Mouse (Mus musculus): Measurements from ENCODE around the gene Odc1. TPM values are rescaled to one million over a fixed set of nuclear protein-coding genes. Genes with fewer than 3 reads are reported as not detected.

Odc1 gene
- polyA plus RNA-seq (2015; fragmentation: Nextera tagmentation; extraction: Ambion mirVana), result 138 and 142 TPM in 2 replicates

DNA sequence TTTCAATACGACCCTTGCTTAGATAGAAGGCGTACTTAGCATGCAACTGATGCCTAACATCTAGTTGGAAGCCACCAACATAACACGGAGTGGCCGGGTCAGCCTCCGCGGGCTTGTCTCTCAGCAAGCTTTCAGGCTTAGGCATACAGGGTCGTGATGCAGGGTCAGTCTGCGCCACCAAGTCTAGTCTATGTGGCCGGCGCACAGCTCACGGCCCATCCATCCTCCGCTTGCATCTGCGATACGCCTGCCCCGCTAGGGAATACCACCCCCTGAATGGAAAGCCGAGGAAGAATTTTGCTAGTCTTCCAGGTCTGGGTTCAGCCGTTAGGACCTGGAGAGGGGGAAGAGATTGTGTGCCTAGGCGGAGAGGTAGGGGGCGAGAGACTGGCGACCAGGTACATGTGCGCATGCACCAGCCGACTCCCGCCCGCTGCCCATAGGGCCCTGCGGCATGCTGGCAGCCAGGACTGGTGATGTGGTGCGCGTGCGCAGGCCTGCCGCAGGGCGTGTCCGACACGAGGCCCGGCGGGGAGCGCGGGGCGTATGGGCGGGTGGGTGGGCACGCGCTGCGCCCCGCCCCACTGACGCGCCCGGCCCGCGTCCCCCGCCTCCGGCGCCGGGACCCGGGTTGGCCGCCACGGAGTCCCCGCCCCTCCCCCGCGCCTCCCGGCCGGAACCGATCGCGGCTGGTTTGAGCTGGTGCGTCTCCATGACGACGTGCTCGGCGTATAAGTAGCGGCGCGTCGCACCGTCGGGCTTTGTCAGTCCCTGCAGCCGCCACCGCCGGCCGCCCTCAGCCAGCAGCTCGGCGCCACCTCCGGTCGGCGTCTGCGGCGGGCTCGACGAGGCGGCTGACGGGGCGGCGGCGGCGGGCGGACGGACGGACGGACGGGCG lies at the start of gene Odc1:
TSS of gene Odc1 (plus strand) at position 586 of the 898 bp plus-strand sequence.
- Histone ChIP-seq H3K9me3 (ENCODE audit: control insufficient read depth, low read length) (no peaks in the 10 kb centered on the region), H3K36me3 (ENCODE audit: control insufficient read depth, insufficient read depth, low read length) (peaks cover 16% of the 10 kb centered on the region), H3K4me1 (replicated peaks; ENCODE audit: control insufficient read depth, insufficient read depth, low read length) (peaks cover 9% of the 10 kb centered on the region), H3K4me3 (ENCODE audit: low read length) (peak within 1 kb of the TSS; percentile 91), H3K9ac (ENCODE audit: low read length) (peak within 1 kb of the TSS; percentile 91), H3K27ac (ENCODE audit: low read length) (peak within 1 kb of the TSS; percentile 88), H3K27me3 (ENCODE audit: control insufficient read depth, insufficient read depth, low read depth, low read length) (no peaks in the 10 kb centered on the region), H3K4me2 (ENCODE audit: low read depth, low read length) (peak within 1 kb of the TSS; percentile 74)
- under 1% methylated on average over 78 of the region's 98 CpGs for WGBS
- ATAC-seq (ENCODE audit: low read depth), result peak; percentile 97

DNA sequence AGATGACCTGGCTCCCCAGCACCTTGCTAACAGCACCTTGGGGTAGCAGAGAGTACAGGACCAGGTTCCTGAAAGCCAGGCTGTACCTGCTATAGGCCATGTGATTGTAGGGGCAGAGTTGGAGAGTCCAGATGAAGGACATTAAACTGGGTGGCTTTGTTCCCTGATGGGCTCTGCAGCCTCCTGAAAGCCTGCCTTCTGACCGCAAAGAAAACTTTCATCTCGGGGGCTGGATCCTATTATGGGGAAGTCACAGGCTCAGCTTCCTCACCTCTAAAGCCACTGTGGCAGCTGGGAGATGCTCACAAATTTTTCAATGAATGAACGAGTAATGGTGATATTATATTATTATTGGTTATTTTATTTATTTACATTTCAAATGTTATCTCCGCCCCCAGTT lies 49.8 kb upstream of the Odc1 start:
- no peaks in the 10 kb centered on the region for H3K9me3 ChIP-seq (ENCODE audit: control insufficient read depth, low read length)
- H3K27ac ChIP-seq (ENCODE audit: low read length), result no peak overlapping the region
- H3K9ac ChIP-seq (ENCODE audit: low read length), result no peak overlapping the region
- no peak overlapping the region for H3K4me2 ChIP-seq (ENCODE audit: low read depth, low read length)
- ATAC-seq (ENCODE audit: low read depth), result no peak
- H3K36me3 ChIP-seq (ENCODE audit: control insufficient read depth, insufficient read depth, low read length), result no peaks in the 10 kb centered on the region
- no peaks in the 10 kb centered on the region for H3K27me3 ChIP-seq (ENCODE audit: control insufficient read depth, insufficient read depth, low read depth, low read length)
- H3K4me1 ChIP-seq (replicated peaks; ENCODE audit: control insufficient read depth, insufficient read depth, low read length), result peaks cover 7% of the 10 kb centered on the region
- no peak overlapping the region for H3K4me3 ChIP-seq (ENCODE audit: low read length)
- 52% methylated on average over 4 of the region's 4 CpGs for WGBS

- H3K27ac ChIP-seq (ENCODE audit: low read length), result peak overlapping the region; percentile 62; the same call in 1 of the 2 replicates
- H3K9ac ChIP-seq (ENCODE audit: low read length), result no peak overlapping the region
- 4% methylated on average over 8 of the region's 8 CpGs for WGBS
- peaks cover 7% of the 10 kb centered on the region for H3K4me1 ChIP-seq (replicated peaks; ENCODE audit: control insufficient read depth, insufficient read depth, low read length)
- H3K9me3 ChIP-seq (ENCODE audit: control insufficient read depth, low read length), result no peaks in the 10 kb centered on the region
- H3K27me3 ChIP-seq (ENCODE audit: control insufficient read depth, insufficient read depth, low read depth, low read length), result no peaks in the 10 kb centered on the region
- H3K4me3 ChIP-seq (ENCODE audit: low read length), result no peak overlapping the region
- peak; percentile 90 for ATAC-seq (ENCODE audit: low read depth)
- H3K36me3 ChIP-seq (ENCODE audit: control insufficient read depth, insufficient read depth, low read length), result no peaks in the 10 kb centered on the region
- no peak overlapping the region for H3K4me2 ChIP-seq (ENCODE audit: low read depth, low read length)
Observed at GRCm38 (mm10) chr12:17495858-17496451, 48.6 kb upstream of the Odc1 start.

DNA sequence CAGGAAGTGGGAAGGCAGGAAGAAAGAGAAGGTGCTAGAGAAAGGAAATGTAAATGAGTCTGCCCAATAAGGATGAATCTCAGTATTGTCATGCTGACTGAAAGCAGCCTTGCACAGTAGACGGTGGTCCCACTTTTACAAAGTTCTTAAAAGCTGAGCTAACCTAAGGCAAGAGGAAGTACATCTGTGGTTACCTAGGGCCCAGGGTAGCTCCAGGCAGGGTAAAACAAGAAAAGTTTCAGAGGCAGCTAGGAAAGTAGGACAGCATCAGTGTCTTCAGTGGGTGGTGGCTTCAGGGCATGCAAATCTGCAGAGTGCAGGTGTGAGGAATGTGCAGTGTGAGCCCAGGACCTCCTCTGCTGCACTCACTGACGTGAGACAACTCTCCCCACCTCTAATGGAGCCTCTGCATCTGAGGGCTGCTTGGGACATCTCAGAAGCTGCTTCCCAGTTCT lies 38.9 kb upstream of the Odc1 start:
- H3K9me3 ChIP-seq (ENCODE audit: control insufficient read depth, low read length), result no peaks in the 10 kb centered on the region
- peaks cover 10% of the 10 kb centered on the region for H3K4me1 ChIP-seq (replicated peaks; ENCODE audit: control insufficient read depth, insufficient read depth, low read length)
- H3K4me2 ChIP-seq (ENCODE audit: low read depth, low read length), result no peak overlapping the region
- no peak overlapping the region for H3K4me3 ChIP-seq (ENCODE audit: low read length)
- H3K27ac ChIP-seq (ENCODE audit: low read length), result no peak overlapping the region
- H3K36me3 ChIP-seq (ENCODE audit: control insufficient read depth, insufficient read depth, low read length), result no peaks in the 10 kb centered on the region
- ATAC-seq (ENCODE audit: low read depth), result no peak
- no peaks in the 10 kb centered on the region for H3K27me3 ChIP-seq (ENCODE audit: control insufficient read depth, insufficient read depth, low read depth, low read length)
- H3K9ac ChIP-seq (ENCODE audit: low read length), result no peak overlapping the region
- 29% methylated on average over 2 of the region's 2 CpGs for WGBS

DNA sequence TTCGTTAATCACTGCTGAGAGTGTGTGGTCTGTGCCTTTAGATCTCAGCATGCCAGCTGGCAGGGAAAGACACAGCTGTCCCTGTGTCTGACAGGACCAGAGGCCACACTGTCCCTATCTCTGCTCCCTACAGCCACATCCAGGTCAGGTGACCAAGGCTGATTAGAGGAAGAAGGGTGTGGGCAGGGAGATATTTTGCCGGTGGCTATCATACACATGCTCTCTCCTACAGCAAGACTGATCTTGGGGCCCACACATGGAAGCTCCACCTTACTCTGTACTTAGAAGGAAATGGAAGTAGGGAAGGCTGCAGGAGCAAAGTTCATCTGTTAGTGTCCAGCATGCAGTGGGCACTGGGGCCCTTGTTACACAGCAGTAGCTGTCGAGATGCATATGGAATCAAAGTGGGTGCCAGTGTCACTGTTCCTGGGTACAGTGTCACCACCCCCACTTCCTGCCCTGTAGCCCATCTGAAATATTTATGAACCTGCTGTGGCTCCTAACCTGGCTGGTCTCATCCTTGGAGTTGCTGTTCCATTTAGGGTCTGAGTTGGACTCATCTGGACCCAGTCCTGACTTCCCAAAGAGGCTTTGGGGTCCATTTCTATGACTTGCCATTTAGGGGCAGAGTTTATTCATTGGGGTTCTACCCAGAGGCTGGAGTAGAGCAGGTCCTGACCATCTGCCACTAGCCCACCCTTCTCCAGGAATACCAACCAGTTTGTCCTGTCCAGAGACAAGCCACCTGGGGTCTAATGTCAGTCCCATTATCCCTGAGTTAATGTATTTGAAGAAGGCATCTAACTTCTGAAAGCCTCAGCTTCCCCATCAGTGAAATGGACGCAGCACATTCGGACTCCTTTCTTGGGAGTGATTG lies 38.2 kb upstream of the Odc1 start:
- no peak overlapping the region for H3K4me3 ChIP-seq (ENCODE audit: low read length)
- H3K9ac ChIP-seq (ENCODE audit: low read length), result no peak overlapping the region
- ATAC-seq (ENCODE audit: low read depth), result peak; percentile 34
- peaks cover 10% of the 10 kb centered on the region for H3K4me1 ChIP-seq (replicated peaks; ENCODE audit: control insufficient read depth, insufficient read depth, low read length)
- no peak overlapping the region for H3K27ac ChIP-seq (ENCODE audit: low read length)
- no peaks in the 10 kb centered on the region for H3K36me3 ChIP-seq (ENCODE audit: control insufficient read depth, insufficient read depth, low read length)
- H3K9me3 ChIP-seq (ENCODE audit: control insufficient read depth, low read length), result no peaks in the 10 kb centered on the region
- 38% methylated on average over 5 of the region's 5 CpGs for WGBS
- H3K4me2 ChIP-seq (ENCODE audit: low read depth, low read length), result no peak overlapping the region
- H3K27me3 ChIP-seq (ENCODE audit: control insufficient read depth, insufficient read depth, low read depth, low read length), result no peaks in the 10 kb centered on the region

- no peaks in the 10 kb centered on the region for H3K9me3 ChIP-seq (ENCODE audit: control insufficient read depth, low read length)
- H3K27ac ChIP-seq (ENCODE audit: low read length), result no peak overlapping the region
- no peak overlapping the region for H3K4me3 ChIP-seq (ENCODE audit: low read length)
- peak overlapping the region; percentile 12; the same call in 1 of the 2 replicates for H3K4me2 ChIP-seq (ENCODE audit: low read depth, low read length)
- no peak overlapping the region for H3K9ac ChIP-seq (ENCODE audit: low read length)
- WGBS, result 12% methylated on average over 13 of the region's 13 CpGs
- peaks cover 10% of the 10 kb centered on the region for H3K4me1 ChIP-seq (replicated peaks; ENCODE audit: control insufficient read depth, insufficient read depth, low read length)
- H3K36me3 ChIP-seq (ENCODE audit: control insufficient read depth, insufficient read depth, low read length), result no peaks in the 10 kb centered on the region
- peak; percentile 88 for ATAC-seq (ENCODE audit: low read depth)
- H3K27me3 ChIP-seq (ENCODE audit: control insufficient read depth, insufficient read depth, low read depth, low read length), result no peaks in the 10 kb centered on the region
Observed at GRCm38 (mm10) chr12:17506994-17507542, 37.5 kb upstream of the Odc1 start.

GRCm38 (mm10) chr12:17509310-17509709 lies 35.3 kb upstream of the Odc1 start:
- Histone ChIP-seq H3K4me3 (ENCODE audit: low read length) (no peak overlapping the region), H3K9me3 (ENCODE audit: control insufficient read depth, low read length) (no peaks in the 10 kb centered on the region), H3K36me3 (ENCODE audit: control insufficient read depth, insufficient read depth, low read length) (no peaks in the 10 kb centered on the region), H3K4me2 (ENCODE audit: low read depth, low read length) (no peak overlapping the region), H3K27ac (ENCODE audit: low read length) (no peak overlapping the region), H3K4me1 (replicated peaks; ENCODE audit: control insufficient read depth, insufficient read depth, low read length) (peaks cover 10% of the 10 kb centered on the region), H3K9ac (ENCODE audit: low read length) (no peak overlapping the region), H3K27me3 (ENCODE audit: control insufficient read depth, insufficient read depth, low read depth, low read length) (no peaks in the 10 kb centered on the region)
- no peak for ATAC-seq (ENCODE audit: low read depth)
- WGBS, result 80% methylated on average over 1 of the region's 1 CpGs

DNA sequence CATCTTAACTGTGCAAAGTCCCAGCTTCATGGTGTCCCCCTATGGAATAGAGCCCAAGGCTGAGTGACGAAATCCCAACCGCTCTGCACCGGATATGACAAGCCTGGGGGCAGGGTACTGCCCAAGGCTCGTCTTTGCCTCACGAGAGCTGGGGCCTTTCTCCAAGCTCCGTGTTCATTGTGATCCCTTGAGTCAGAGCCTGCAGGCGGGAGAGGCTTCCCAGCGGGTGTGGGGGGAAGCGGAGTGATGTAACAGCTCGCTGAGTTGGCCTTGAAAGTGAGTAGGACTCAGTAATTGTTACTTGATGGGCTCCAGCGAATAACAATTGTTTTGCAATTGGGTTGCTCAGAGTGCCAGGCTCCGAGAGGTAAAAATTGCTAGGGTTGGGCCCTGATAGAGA lies 34.4 kb upstream of the Odc1 start:
- H3K27ac ChIP-seq (ENCODE audit: low read length), result no peak overlapping the region
- H3K4me2 ChIP-seq (ENCODE audit: low read depth, low read length), result no peak overlapping the region
- peak; percentile 71 for ATAC-seq (ENCODE audit: low read depth)
- no peak overlapping the region for H3K4me3 ChIP-seq (ENCODE audit: low read length)
- 44% methylated on average over 12 of the region's 12 CpGs for WGBS
- H3K9ac ChIP-seq (ENCODE audit: low read length), result no peak overlapping the region
- H3K9me3 ChIP-seq (ENCODE audit: control insufficient read depth, low read length), result no peaks in the 10 kb centered on the region
- H3K36me3 ChIP-seq (ENCODE audit: control insufficient read depth, insufficient read depth, low read length), result no peaks in the 10 kb centered on the region
- H3K4me1 ChIP-seq (replicated peaks; ENCODE audit: control insufficient read depth, insufficient read depth, low read length), result peaks cover 10% of the 10 kb centered on the region
- H3K27me3 ChIP-seq (ENCODE audit: control insufficient read depth, insufficient read depth, low read depth, low read length), result no peaks in the 10 kb centered on the region
